Mouse (Mus musculus): ENCODE results near the gene Piezo1. TPM values are rescaled to one million over a fixed set of nuclear protein-coding genes. Genes with fewer than 3 reads are reported as not detected.

The Piezo1 gene
- 187 and 204 TPM in 2 replicates for polyA plus RNA-seq (2012; rRNA removed)

GRCm38 (mm10) chr8:122551265-122552051 lies at the start of gene Piezo1:
TSS of gene Piezo1 (minus strand) at chr8:122551329.

GRCm38 (mm10) chr8:122576648-122577022 lies 25.5 kb upstream of the Piezo1 start, which contains the start of gene Aprt:
TSS of gene Aprt (minus strand) at chr8:122576909.

DNA sequence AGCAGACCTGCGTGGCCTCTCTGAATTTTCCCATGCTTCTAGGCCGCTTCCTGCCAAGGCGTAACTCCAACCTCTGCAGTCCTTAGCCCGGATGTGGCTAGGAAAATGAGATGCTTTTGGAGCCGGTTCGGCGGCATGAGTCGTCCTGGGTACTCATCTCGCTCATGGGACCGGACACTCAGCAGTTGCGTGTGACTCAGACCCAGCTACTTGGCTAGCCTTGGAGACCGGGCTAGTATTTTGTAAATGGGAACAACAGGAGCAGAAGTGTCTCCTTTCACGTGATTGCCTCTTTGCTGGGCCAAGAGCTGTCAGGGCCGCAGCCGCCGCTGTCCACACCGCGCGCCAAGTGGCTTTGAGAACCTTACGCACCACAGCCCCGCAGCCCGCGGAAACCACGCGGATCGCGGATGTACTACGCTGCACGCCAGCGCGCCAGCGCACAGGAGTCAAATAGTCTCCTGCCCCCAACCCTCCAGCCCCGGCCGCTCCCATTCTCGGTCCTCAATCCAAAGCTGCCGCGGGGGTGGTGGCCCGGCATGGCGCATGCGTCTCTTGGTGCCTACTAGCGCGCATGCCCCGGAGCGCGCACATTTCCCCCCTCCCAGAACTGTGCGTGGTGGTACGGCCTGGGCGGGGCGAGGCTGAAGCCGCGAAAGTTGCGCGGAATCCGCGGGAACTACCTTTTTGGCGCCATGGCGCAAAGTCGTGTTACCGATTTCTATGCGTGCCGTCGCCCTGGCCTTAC lies 16.4 kb upstream of the Piezo1 start, which contains the start of gene Cdt1:
Gene Cdt1 (plus strand): TSS at position 655 of the 748 bp plus-strand sequence.

GRCm38 (mm10) chr8:122475580-122476320 lies 75.4 kb downstream of the Piezo1 start, which contains the start of the genes Rnf166 and Ctu2:
TSS of gene Rnf166 (minus strand) at chr8:122476064.
TSS of gene Ctu2 (plus strand) at chr8:122476143.

DNA sequence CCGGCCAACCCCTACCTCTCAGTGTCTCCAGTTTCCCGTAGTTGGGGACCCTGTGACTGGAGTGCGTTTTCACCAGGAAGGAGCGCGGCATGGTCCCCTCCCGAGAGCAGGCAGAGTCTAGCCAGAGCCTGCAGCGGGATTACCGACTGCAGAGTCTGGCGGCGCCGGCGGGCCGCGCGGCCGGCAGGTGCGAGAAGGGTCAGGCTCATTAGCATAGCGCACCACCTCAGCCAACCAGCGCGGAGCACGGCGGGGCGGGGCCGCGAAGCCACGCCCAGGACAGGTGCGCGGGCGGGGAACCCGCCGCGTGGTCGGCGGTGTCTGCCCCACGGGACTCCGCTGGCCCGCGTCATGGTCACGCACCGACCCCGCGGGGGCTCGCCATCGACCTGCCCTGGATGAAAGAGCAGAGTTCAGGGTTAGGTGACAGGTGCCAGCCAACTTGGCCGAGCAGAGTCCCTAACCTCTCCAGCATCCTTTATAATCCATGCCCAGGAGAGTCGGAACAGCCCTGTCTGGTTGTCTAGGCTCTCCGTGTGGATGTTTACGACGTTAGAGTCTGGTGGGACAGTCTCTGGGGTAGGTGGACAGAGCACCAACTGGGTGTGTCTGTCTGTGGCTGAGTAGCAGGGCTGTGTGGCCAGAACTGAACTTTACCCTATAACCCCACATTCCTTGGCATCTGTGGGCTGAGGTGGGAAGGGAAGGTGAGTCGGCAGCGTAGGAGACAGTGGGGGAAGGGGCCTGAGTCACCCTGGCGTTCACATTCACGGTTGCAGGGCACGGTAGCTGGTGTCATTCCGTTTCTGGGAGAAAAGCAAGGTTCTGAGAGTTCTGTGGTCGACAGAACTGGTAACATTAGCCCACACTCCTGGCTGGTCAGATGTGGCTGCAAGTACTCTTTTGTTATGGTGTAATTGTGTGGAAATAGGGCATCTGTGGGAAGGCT lies 90.3 kb downstream of the Piezo1 start, which contains the start of gene Snai3:
Gene Snai3 (minus strand): TSS at position 210 of the 949 bp plus-strand sequence.

GRCm38 (mm10) chr8:122443262-122444006 lies 107.7 kb downstream of the Piezo1 start, which contains the start of gene Mvd:
TSS of gene Mvd (minus strand) at chr8:122443422.

DNA sequence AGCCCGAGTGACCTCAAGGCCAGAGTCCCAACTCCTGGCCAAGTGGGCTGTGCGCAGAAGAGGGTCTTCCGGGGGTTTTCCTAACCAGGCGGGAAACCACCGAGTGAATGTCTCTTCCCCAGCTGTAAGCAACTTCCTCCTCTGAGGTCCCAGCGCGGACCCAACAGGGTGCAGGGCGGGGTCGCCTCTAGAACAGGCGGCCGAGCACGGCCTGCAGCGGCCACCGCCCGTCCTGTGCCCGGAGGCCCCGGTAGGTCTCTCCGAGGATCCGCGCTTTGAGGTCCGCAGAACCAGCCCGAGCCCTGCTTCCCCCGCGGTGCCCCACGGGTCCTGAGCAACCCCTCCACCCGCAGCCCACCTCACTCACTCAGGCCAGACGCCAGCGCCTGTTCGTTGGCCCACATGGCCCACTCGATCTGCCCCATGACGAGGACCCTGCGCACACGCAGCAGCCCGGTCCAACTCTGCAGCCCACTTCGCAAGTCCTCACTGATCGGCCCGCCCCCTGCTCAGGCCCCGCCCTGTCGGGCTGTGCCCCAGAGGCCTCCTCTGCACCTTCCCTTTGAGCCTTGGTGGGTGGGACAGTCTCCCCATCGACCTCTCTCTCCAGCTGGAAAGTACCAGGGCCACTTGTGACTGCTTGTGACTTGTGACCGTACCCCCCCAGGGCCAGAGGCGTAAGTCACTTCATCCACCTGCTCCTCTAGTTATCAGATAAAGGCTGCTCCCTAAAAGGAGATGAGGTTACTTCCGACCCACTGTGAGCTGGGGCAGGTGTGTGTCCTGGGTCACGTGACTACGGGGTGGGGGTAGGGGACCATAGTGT lies 118.5 kb downstream of the Piezo1 start, which contains the start of gene Cyba:
Gene Cyba (minus strand): TSS at position 488 of the 826 bp plus-strand sequence.

Other genes with a start within 250 kb of the Piezo1 start
- not detected in 2 replicates for gene Trhr2, start 190.6 kb downstream of the Piezo1 start, polyA plus RNA-seq (2012; rRNA removed)
- 33.7 and 44.0 TPM in 2 replicates for gene Zc3h18, start 174.7 kb downstream of the Piezo1 start, polyA plus RNA-seq (2012; rRNA removed)
- 1.2 and 1.3 TPM in 2 replicates for gene Il17c, start 129.3 kb downstream of the Piezo1 start, polyA plus RNA-seq (2012; rRNA removed)
- gene Cyba, start 118.4 kb downstream of the Piezo1 start, polyA plus RNA-seq (2012; rRNA removed), result 180 and 243 TPM in 2 replicates
- 43.0 and 48.2 TPM in 2 replicates for gene Mvd, start 107.9 kb downstream of the Piezo1 start, polyA plus RNA-seq (2012; rRNA removed)
- gene Snai3, start 90.6 kb downstream of the Piezo1 start, polyA plus RNA-seq (2012; rRNA removed), result 4.7 and 8.2 TPM in 2 replicates
- gene Rnf166, start 75.3 kb downstream of the Piezo1 start, polyA plus RNA-seq (2012; rRNA removed), result 129 and 146 TPM in 2 replicates
- 68.6 and 81.8 TPM in 2 replicates for gene Ctu2, start 75.2 kb downstream of the Piezo1 start, polyA plus RNA-seq (2012; rRNA removed)
- gene Cdt1, start 16.7 kb upstream of the Piezo1 start, polyA plus RNA-seq (2012; rRNA removed), result 45.8 and 56.9 TPM in 2 replicates
- gene Aprt, start 25.6 kb upstream of the Piezo1 start, polyA plus RNA-seq (2012; rRNA removed), result 194 and 225 TPM in 2 replicates
- 15.6 and 16.8 TPM in 2 replicates for gene Galns, start 60.1 kb upstream of the Piezo1 start, polyA plus RNA-seq (2012; rRNA removed)
- gene Trappc2l, start 60.3 kb upstream of the Piezo1 start, polyA plus RNA-seq (2012; rRNA removed), result 143 and 218 TPM in 2 replicates
- 3.2 and 5.0 TPM in 2 replicates for gene Pabpn1l, start 71.4 kb upstream of the Piezo1 start, polyA plus RNA-seq (2012; rRNA removed)
- 15.7 and 17.2 TPM in 2 replicates for gene Cbfa2t3, start 147.8 kb upstream of the Piezo1 start, polyA plus RNA-seq (2012; rRNA removed)
- 20.9 and 25.6 TPM in 2 replicates for gene Acsf3, start 224.2 kb upstream of the Piezo1 start, polyA plus RNA-seq (2012; rRNA removed)